Comparison of ENCODE assay signal across 9 mouse cellular contexts in the genomic region with DNA sequence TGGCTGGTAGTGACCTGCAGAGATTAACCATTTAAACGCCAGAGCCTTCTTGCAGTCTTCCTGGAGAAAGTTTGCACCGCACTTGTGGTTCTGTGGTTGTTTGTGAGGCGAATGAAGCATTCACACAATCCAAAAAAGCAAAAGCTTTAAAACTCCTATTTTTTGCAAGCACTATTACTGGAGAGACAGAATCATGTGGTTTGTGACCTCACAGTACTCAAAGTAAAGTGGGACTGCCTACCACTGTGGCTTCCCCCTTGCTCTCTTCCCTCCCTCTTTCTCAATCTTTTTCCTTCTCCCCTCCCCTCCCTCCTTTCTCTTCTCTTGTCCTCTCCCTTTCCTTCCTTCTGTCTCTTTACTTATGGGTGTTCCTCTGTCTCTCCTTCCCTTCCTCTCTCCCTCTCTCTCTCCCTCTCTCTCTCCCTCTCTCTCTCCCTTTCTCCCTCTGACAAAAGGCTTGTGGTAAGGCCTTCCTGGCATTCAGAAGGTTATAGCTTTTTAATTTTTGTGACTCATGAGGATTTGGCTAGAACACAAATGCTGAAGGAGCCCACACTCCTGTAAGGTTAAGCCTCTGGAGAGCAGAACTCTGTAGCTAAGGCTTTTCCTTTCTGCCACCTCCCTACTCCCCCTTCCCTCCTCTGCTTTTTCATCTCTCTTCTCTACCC. TPM values are rescaled to one million over a fixed set of nuclear protein-coding genes. Genes with fewer than 3 reads are reported as not detected.
A peak's percentile ranks its signal among the peaks of the same experiment; 100 is the strongest.
DNase-seq lines count a peak whose midpoint lies in the region; ATAC-seq and TF ChIP-seq lines count a peak whose summit lies in the region.
"Had no signal": no experiment of that assay in that cellular context is flagged by ENCODE, and none has a peak within 500 bp of the region (broad histone marks: within the 10 kb centered on the region; RNA-seq: fewer than 3 reads in every experiment).

A gene (minus strand): TSS at position 290 of the 668 bp plus-strand sequence.

- H3K27ac ChIP-seq in intestine, embryonic 14.5 days (ENCODE audit: low read depth): no peak within 1 kb of the TSS
- H3K27ac ChIP-seq in intestine, postnatal 0 days (ENCODE audit: low read depth, low read length): no peak within 1 kb of the TSS
- H3K27ac ChIP-seq in liver, embryonic 13.5 days: no peak within 1 kb of the TSS
- H3K27ac ChIP-seq: heart, adult 2 months had no signal

- H3K9ac ChIP-seq in intestine, embryonic 14.5 days (ENCODE audit: low read length): no peak within 1 kb of the TSS
- no peak within 1 kb of the TSS for H3K9ac ChIP-seq in intestine, postnatal 0 days (ENCODE audit: low read depth, low read length)
- no peak within 1 kb of the TSS for H3K9ac ChIP-seq in liver, embryonic 13.5 days

- no peaks in the 10 kb centered on the region for H3K36me3 ChIP-seq in intestine, embryonic 14.5 days (ENCODE audit: control insufficient read depth, insufficient read depth, low read length)
- no peaks in the 10 kb centered on the region for H3K36me3 ChIP-seq in intestine, postnatal 0 days (ENCODE audit: control insufficient read depth, insufficient read depth)
- H3K36me3 ChIP-seq in liver, embryonic 13.5 days: no peaks in the 10 kb centered on the region

- ATAC-seq in intestine, embryonic 14.5 days (replicated peaks; ENCODE audit: low FRiP score, low TSS enrichment, low read depth): no peak
- no peak for ATAC-seq in intestine, postnatal 0 days
- ATAC-seq in liver, embryonic 13.5 days (ENCODE audit: low read depth): no peak

- DNase-seq in intestine, embryonic 14.5 days (ENCODE audit: low spot score): no peak
- DNase-seq in 416B (ENCODE audit: low read depth) (peak; percentile 83), adipocyte (ENCODE audit: low spot score) (no peak)
- no peak for DNase-seq in adrenal gland, postnatal 36 days
- DNase-seq in liver, embryonic 13.5 days: no peak
- DNase-seq in right cerebral cortex, postnatal 25 days: no peak
- no peak for DNase-seq in spleen, postnatal 10 days (ENCODE audit: low spot score in 2 of 2)
- DNase-seq: heart, adult 2 months had no signal

- no peaks in the 10 kb centered on the region for H3K9me3 ChIP-seq in intestine, embryonic 14.5 days (ENCODE audit: control insufficient read depth, low read length)
- no peaks in the 10 kb centered on the region for H3K9me3 ChIP-seq in intestine, postnatal 0 days (ENCODE audit: control insufficient read depth)
- H3K9me3 ChIP-seq in liver, embryonic 13.5 days (replicated peaks): no peaks in the 10 kb centered on the region

- H3K27me3 ChIP-seq in intestine, embryonic 14.5 days (replicated peaks; ENCODE audit: control insufficient read depth, insufficient read depth, low read length): no peaks in the 10 kb centered on the region
- H3K27me3 ChIP-seq in intestine, postnatal 0 days (replicated peaks; ENCODE audit: control insufficient read depth, insufficient read depth, low read length): no peaks in the 10 kb centered on the region
- H3K27me3 ChIP-seq in liver, embryonic 13.5 days: no peaks in the 10 kb centered on the region

- peak within 1 kb of the TSS; percentile 1; the same call in 1 of the 2 replicates for H3K4me2 ChIP-seq in intestine, embryonic 14.5 days (ENCODE audit: low read length)
- H3K4me2 ChIP-seq in intestine, postnatal 0 days (replicated peaks; ENCODE audit: low read depth): no peak within 1 kb of the TSS
- peak within 1 kb of the TSS; percentile 12; the same call in 1 of the 2 replicates for H3K4me2 ChIP-seq in liver, embryonic 13.5 days

- H3K4me3 ChIP-seq in intestine, embryonic 14.5 days (ENCODE audit: low read depth, low read length): no peak within 1 kb of the TSS
- no peak within 1 kb of the TSS for H3K4me3 ChIP-seq in intestine, postnatal 0 days (ENCODE audit: low read depth, low read length)
- H3K4me3 ChIP-seq in liver, embryonic 13.5 days (replicated peaks): no peak within 1 kb of the TSS
- H3K4me3 ChIP-seq: heart, adult 2 months had no signal

- 42% methylated on average over 3 of the region's 3 CpGs for WGBS in intestine, embryonic 14.5 days
- 61% methylated on average over 3 of the region's 3 CpGs for WGBS in intestine, postnatal 0 days
- 23% methylated on average over 3 of the region's 3 CpGs for WGBS in liver, embryonic 13.5 days (ENCODE audit: insufficient replicate concordance)

- 0 out of 2 replicates have a peak, but pooled peaks cover 5% of the 10 kb centered on the region for H3K4me1 ChIP-seq in intestine, embryonic 14.5 days (replicated peaks; ENCODE audit: control insufficient read depth, insufficient read depth, low read length)
- H3K4me1 ChIP-seq in intestine, postnatal 0 days (replicated peaks; ENCODE audit: control insufficient read depth, insufficient read depth, low read length): no peaks in the 10 kb centered on the region
- peaks cover 9% of the 10 kb centered on the region; the same call in 1 of the 2 replicates for H3K4me1 ChIP-seq in liver, embryonic 13.5 days (replicated peaks)

- no peak for TF ChIP-seq CTCF in intestine, postnatal 0 days (IDR thresholded peaks at IDR 0.05; ENCODE audit: low read depth)

RNA-seq across cellular contexts. Expression of the gene that starts here (rescaled TPM):
- polyA plus RNA-seq in intestine, embryonic 14.5 days (2014; fragmentation: Nextera tagmentation; extraction: Ambion mirVana): 0.99 and 1.1 TPM in 2 replicates
- 1.0 and 1.1 TPM in 2 replicates for polyA plus RNA-seq in intestine, postnatal 0 days (2015; fragmentation: Nextera tagmentation; extraction: Ambion mirVana)
- total RNA-seq in adrenal gland, postnatal 36 days (2021): 10 to 100 TPM; 24.3 to 35.2 TPM
- 0.31 and 0.48 TPM in 2 replicates for polyA plus RNA-seq in liver, embryonic 13.5 days (2015; fragmentation: Nextera tagmentation; extraction: Ambion mirVana)
